Comparison of ENCODE assay signal across 17 mouse cellular contexts in the genomic region with DNA sequence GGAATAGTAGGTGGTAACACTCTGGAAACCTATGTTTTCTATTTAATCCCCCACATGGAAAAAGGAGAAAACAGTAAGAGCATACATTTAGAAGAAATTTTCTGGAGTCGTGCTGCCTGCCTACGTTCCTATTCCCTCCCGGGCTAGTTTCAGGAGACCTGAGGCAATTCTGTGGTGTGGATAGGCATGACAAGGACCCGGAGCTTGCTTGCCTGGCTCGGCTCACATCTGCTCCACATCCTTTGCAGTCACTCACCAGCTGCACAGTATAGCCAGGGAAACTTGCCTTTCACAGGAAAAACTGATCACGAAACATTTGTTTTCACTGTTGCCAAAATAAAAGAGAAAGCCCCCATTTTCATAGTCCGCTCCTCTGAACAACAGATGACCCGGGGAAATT.
"Had no signal": no experiment of that assay in that cellular context is flagged by ENCODE, and none has a peak within 500 bp of the region (broad histone marks: within the 10 kb centered on the region; RNA-seq: fewer than 3 reads in every experiment).

No protein-coding gene starts in this region.

- H3K27me3 ChIP-seq: kidney, embryonic 15.5 days; limb, embryonic 12.5 days; limb, embryonic 15.5 days; midbrain, embryonic 12.5 days; midbrain, embryonic 15.5 days; neural tube, embryonic 13.5 days had no signal

- H3K4me1 ChIP-seq: kidney, embryonic 15.5 days; limb, embryonic 12.5 days; limb, embryonic 15.5 days had no signal

- DNase-seq: kidney, postnatal 10 days; kidney, postnatal 4 days; left cerebral cortex, postnatal 4 days; liver, postnatal 0 days; lung, embryonic 14.5 days; thymus, adult 18-20 months; thymus, postnatal 36 days had no signal

- ATAC-seq: liver, postnatal 0 days; lung, postnatal 0 days; midbrain, embryonic 15.5 days had no signal

- H3K9me3 ChIP-seq: kidney, embryonic 15.5 days; limb, embryonic 12.5 days; limb, embryonic 15.5 days; midbrain, embryonic 12.5 days; midbrain, embryonic 15.5 days; neural tube, embryonic 13.5 days had no signal

- H3K9ac ChIP-seq: kidney, embryonic 15.5 days; limb, embryonic 12.5 days; limb, embryonic 15.5 days; liver, embryonic 14.5 days; liver, postnatal 0 days; lung, embryonic 14.5 days; midbrain, embryonic 12.5 days; midbrain, embryonic 15.5 days; neural tube, embryonic 13.5 days had no signal

- H3K4me2 ChIP-seq: kidney, embryonic 15.5 days; limb, embryonic 12.5 days; limb, embryonic 15.5 days; liver, embryonic 11.5 days; lung, embryonic 14.5 days; midbrain, embryonic 12.5 days; midbrain, embryonic 15.5 days; neural tube, embryonic 13.5 days had no signal

- H3K27ac ChIP-seq: kidney, embryonic 15.5 days; limb, embryonic 12.5 days; limb, embryonic 15.5 days; liver, embryonic 14.5 days; macrophage; midbrain, embryonic 12.5 days; midbrain, embryonic 15.5 days; neural tube, embryonic 13.5 days had no signal

- H3K36me3 ChIP-seq: midbrain, embryonic 12.5 days; midbrain, embryonic 15.5 days; neural tube, embryonic 13.5 days had no signal

- H3K4me3 ChIP-seq: kidney, embryonic 15.5 days; limb, embryonic 12.5 days; limb, embryonic 15.5 days; midbrain, embryonic 12.5 days; midbrain, embryonic 15.5 days; neural tube, embryonic 13.5 days had no signal
